Mouse (Mus musculus): Measurements from ENCODE around the gene Btbd10.

Btbd10 gene

DNA sequence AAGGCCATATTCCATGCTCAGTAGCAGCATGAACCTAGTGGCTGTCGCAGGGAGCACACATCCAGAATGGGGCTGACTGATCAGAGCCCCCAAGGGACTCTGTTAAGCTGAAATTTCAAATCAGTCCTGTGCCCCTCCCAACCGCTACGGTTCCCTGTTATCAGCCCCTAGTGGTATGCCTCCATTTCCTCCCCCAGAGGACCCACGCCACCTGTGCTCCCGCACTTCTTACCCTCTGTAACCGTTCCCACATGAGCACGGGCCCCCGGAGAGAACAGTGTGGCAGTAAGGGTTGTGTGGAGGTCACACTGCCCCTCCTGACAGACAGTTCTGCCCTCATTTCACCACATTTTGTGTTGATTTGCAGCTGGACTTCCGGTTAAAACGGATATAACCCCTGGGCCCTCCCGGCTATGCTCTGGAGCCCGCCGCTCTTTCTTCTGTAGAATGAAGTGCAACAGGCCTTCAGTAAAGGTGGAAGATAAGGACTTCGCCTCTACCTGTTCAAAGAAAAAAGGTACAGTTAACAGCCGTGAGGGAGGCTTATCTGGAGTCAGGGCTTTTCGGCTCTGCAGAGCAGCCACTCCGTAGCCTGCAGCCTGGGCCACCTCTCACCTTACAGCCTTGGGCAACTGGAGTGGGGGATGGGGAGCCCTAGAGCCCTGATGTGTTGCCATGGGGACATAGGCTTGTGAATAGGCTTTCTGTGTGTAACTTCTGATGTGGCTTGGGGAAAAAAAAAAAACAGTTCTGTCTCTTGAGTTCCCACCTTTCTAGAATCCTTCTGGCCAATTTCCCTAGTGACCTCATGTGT is 73.9 kb downstream of the Btbd10 start:
- no peak for DNase-seq (ENCODE audit: low read depth, low spot score)

DNA sequence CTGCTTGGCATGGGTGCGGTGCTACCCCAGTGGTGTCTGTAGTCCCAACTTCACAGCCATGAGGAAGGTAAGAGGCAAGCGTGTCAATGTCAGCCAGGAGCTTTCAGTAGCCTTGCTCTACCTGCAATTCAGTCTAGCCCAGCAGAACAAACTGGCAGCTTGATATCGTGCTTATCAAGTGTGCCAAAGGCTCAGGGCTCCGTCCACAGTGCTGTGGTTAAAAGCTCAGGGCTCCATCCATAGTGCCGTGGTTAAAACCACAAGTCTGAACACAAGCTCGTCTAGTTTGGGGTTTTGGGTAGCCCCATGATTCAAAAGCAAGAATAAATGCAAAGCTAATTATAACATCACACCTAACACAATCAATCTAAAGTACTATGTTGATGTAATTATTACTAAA is 74.6 kb downstream of the Btbd10 start:
- DNase-seq (ENCODE audit: low read depth, low spot score): no peak

DNA sequence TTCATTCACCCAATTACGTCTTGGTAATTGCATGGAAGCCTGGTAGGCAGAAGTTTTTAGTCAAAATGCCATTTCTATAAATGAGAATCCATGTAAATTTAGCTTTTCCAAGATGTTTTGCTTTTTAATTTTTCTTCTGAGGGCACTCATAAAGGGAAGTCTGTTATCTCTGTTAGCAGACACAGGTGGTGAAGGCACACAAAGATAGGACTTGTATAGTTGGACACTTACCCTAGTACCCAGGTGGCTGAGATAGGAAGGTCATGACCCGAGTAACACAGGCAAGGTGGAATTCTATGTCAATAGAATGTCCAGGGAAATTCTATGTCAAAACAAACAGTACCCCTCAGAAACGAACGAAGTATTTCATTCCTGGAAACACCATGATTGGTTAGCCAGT is 77.0 kb downstream of the Btbd10 start:
- no peak for DNase-seq (ENCODE audit: low read depth, low spot score)

DNA sequence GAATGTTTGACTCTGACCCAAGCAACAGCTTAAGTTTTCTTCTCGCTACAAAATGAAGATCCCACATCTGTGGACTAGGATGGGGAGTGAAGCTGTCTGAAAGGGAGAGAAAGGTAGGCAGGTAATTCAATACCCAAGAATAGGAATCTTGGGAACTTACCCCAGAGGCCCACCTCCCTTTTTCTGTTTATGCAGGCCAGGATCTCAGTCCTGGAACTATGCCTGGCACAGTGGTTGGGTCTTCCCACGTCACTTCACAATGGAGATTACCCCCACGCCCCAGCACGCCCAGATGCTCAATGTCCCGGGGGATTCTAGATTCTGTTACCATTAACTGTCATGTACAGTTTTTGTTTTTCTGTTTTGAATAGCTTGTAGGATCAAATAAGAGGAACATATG is 77.5 kb downstream of the Btbd10 start:
- no peak for DNase-seq (ENCODE audit: low read depth, low spot score)

DNA sequence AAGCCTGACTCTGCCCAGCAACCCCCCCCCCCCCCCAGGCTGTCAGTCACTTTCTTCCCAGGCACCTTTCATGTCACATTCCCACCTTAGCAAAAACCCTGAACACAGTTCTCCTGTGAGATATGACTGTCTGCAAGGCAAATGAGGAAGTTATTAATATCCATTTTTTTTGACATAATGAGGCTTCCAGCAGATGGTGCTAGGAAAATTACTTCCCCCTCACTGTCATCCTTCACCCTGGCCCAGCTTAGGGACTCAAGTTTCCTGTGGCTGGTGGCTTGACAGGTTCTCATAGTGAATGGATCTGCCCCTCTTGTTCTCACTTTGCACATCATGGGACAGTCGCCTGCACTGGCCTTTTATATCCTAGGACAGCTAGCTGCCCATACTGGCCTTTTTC is 80.0 kb downstream of the Btbd10 start:
- peak; percentile 43 for DNase-seq (ENCODE audit: low read depth, low spot score)

DNA sequence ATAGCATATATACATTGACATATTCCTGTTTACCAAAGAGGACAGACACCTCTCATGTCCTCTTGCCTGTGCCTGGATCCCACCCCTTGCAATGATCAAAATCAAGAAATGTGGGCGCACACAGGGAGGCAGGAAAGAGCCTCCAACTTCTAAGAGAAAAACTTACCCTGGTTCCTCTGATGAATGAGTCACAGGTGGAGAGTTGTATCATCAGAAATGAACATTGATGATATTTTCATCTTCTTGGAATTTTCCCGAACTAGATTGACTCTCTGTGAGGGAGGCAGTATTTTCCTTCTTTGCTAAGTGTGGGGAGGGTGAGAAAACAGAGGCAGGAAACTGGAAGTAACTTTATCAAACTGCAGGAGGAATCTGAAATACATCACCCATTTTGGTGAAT is 83.8 kb downstream of the Btbd10 start:
- DNase-seq (ENCODE audit: low read depth, low spot score): peak; percentile 71

DNA sequence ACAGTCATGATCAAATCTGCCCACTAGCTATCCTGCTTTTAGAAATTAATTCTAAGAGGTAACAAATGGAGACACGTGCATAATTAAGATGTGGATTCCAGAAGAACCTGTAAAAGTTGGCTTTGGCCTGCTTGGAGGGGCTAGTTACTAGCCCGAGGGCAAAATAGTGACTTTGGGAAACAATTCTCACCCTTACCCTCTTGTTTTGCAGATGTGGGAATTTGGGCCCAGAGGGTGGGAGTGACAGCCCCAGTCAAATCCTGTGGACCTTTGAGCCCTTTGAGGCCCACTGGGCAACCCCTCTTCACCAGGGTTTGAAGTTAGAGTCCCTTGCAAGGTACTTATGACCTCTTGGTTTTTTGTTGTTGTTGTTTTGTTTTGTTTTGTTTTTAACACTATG is 89.9 kb downstream of the Btbd10 start:
- DNase-seq (ENCODE audit: low read depth, low spot score): no peak

DNA sequence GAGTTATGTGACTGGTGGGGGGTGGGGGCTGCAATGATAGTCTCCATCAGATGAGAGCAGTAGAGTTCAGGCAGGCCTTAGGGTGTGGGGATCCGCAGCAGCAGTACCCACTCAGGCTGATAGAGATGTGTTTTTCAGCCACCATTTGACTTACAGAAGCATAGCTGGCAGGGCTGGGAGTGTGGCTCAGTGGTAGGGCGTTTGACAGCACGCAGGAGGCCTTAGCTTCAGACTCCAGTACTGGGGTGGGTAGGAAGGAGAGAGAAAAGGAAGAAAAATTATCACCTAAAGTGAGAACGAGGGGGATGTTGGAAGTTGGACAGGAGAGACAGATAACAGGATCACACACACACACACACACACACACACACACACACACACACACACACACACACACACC is 90.7 kb downstream of the Btbd10 start:
- no peak for DNase-seq (ENCODE audit: low read depth, low spot score)

DNA sequence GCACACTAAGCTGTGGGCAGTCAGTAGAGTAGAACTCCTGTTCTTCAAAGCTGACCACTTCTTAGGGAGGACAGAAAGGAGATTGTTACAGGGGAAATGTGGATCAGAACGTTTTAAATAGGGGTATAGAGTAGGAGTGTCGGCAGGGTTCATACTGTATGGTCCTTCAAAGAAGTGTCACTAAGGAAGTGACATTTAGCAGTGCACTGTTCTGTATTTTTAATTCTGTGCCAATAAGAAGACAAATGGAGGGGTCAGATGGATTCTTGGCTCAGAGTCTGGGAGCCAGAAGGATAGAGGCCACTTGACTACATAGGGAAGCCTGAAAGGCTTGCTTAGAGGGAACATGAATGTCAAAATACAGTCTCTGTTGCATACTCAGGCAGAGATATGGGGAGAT is 91.9 kb downstream of the Btbd10 start:
- DNase-seq (ENCODE audit: low read depth, low spot score): no peak

DNA sequence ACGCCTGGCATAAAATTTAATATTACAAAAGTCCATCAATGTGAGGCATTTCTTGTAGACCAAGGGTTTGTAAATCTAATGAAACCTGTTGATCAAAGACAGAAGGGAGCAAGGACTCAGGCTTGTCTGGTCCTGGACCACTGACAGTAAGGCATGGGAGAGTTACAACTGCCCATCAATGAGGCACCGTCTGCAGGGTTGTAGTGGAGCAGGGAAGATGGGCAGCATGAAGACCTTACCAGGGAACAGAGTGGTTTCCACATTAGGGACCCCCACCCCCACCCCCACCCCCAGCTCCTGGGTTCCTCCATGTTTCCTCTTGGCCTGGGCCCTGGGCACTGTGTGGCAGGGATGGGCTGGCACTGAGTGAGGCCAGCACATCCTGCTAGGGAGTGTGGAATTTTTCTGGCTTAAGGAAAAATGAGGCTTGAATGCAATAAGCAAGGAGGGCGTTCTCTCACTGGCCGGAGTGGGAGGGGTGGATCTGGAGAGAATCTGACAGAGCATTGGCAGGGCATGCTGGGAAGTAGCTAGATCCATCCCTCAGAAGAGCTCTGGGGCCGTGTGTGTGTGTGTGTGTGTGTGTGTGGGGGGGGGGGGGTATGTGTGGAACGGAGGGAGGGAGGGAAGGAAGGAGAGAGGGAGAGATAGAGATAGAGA is 96.7 kb downstream of the Btbd10 start:
- DNase-seq (ENCODE audit: low read depth, low spot score): no peak

DNA sequence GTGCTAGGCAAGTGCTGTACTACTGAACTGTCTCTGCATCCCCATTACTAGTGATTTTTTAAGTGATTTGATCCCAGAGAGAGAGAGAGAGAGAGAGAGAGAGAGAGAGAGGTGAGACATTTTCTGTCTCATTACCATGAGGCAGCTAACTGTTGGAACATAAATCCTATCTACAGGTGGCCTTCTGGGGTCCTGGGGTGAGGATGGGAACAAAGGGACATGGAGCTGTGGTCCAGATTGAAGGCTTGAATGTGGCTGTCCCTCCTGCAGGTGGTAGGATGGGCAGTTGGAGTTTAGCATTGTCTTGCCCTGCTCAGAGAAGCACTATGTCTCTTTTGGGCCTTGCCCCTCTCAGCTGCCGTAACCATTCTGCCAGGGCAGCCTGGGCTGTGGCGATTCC is 98.2 kb downstream of the Btbd10 start:
- DNase-seq (ENCODE audit: low read depth, low spot score): no peak

DNA sequence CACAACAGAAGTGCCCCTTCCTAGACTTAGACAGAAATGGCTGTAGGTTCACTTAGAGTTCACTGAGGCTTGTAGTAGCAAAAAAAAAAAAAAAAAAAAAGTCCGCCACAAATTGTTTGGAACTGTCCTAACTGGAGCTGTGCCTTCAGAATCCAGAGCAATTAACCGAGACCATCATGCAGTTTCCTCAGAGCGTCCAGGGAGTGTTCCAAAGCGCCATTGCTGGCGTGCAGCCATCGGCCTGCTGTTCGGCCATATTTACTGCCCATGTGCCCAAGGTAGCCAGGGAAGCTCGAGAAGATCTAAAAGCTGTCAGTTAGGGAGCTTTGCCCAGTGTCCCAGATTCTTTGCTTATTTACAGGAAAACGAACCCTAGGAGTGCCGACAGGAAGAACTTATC is 98.6 kb downstream of the Btbd10 start:
- no peak for DNase-seq (ENCODE audit: low read depth, low spot score)

DNA sequence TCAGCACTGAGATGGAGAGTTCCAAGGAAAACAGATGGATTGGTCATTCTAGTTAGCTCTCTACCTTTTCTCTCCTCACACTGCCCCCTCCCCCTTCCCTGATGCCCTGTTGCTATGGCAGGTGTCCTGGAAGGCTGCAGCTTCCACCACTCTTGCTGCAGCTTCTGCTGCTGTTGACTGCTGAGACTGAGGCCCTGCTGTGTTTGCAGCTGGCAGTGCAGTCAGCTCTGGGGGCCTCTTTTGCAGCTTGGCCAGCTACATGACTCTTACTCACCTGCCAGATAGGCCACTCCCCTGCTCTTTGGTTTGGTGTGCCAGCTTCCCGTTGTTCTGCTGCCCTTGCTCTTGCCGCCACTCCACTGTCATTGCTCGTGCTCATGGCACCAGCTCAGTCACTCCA is 99.3 kb downstream of the Btbd10 start:
- no peak for DNase-seq (ENCODE audit: low read depth, low spot score)

DNA sequence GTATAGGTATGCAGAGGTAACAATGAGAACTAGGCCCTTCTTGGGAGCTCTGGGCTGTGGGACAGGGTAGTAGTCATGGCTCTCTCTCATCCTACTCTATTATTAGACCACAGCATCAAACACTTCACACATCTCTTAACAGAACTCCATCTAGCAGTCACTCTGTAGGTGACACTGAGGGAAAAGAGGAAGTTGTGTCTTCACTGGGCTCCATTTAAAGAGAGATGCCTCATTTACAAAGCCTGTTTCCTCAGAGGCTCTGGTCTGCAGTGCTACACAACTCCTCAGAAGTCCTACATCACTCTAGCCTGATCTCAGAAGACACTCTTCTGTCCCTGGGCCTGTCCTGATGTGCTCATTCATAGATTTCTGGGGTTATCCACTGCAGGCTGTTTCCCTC is 100.1 kb downstream of the Btbd10 start:
- no peak for DNase-seq (ENCODE audit: low read depth, low spot score)

DNA sequence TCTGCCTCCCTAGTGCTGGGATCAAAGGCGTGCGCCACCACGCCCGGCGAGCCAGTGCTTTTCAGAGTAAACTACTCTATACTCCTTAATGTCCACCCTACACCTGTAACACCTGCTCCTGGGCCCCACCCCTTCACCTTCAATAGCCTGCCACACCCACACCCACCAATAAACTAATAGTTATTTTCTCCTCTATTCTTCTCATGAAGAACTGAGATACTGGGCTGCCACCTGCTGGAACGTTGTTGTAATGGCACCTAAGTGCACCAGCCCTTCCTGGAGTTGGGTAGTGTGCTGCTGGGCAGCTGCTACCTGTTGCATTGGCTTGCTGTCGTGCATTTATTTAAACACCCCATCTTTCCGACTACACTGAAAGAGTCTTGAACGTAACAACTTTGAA is 100.9 kb downstream of the Btbd10 start:
- no peak for DNase-seq (ENCODE audit: low read depth, low spot score)

All from telencephalon, adult 2 months (tissue).